Mouse (Mus musculus): Measurements from ENCODE around the gene Chd2. TPM values are rescaled to one million over a fixed set of nuclear protein-coding genes. Genes with fewer than 3 reads are reported as not detected.

Gene Chd2
- polyA plus RNA-seq, 1 experiment from 2014 or later: 50.5 TPM

GRCm38 (mm10) chr7:73420827-73421226 lies 120.8 kb downstream of the Chd2 start:
- Histone ChIP-seq H3K27ac (ENCODE audit: low read depth) (no peak overlapping the region), H3K27me3 (replicated peaks; ENCODE audit: control insufficient read depth, insufficient read depth, low read length) (no peaks in the 10 kb centered on the region), H3K9me3 (ENCODE audit: control insufficient read depth, low read length) (no peaks in the 10 kb centered on the region), H3K9ac (ENCODE audit: low read length) (no peak overlapping the region), H3K4me1 (replicated peaks; ENCODE audit: control insufficient read depth, insufficient read depth, low read length) (peaks cover 4% of the 10 kb centered on the region; the same call in 1 of the 2 replicates), H3K4me2 (ENCODE audit: low read length) (no peak overlapping the region), H3K36me3 (ENCODE audit: control insufficient read depth, insufficient read depth, low read length) (peaks cover 40% of the 10 kb centered on the region), H3K4me3 (ENCODE audit: low read depth, low read length) (no peak overlapping the region)
- 69% methylated on average over 5 of the region's 5 CpGs for WGBS
- no peak for DNase-seq (ENCODE audit: low spot score)
- no peak for ATAC-seq (replicated peaks; ENCODE audit: low FRiP score, low TSS enrichment, low read depth)

- Histone ChIP-seq H3K9ac (ENCODE audit: low read length) (no peak overlapping the region), H3K4me1 (replicated peaks; ENCODE audit: control insufficient read depth, insufficient read depth, low read length) (peaks cover 4% of the 10 kb centered on the region; the same call in 1 of the 2 replicates), H3K27ac (ENCODE audit: low read depth) (no peak overlapping the region), H3K9me3 (ENCODE audit: control insufficient read depth, low read length) (no peaks in the 10 kb centered on the region), H3K4me3 (ENCODE audit: low read depth, low read length) (no peak overlapping the region), H3K4me2 (ENCODE audit: low read length) (no peak overlapping the region), H3K27me3 (replicated peaks; ENCODE audit: control insufficient read depth, insufficient read depth, low read length) (no peaks in the 10 kb centered on the region), H3K36me3 (ENCODE audit: control insufficient read depth, insufficient read depth, low read length) (peaks cover 45% of the 10 kb centered on the region)
- WGBS: 46% methylated on average over 7 of the region's 7 CpGs
- ATAC-seq (replicated peaks; ENCODE audit: low FRiP score, low TSS enrichment, low read depth): no peak
- no peak for DNase-seq (ENCODE audit: low spot score)
Measured at GRCm38 (mm10) chr7:73419375-73419774, 122.3 kb downstream of the Chd2 start.

- no peak overlapping the region for H3K4me2 ChIP-seq (ENCODE audit: low read length)
- H3K36me3 ChIP-seq (ENCODE audit: control insufficient read depth, insufficient read depth, low read length): peaks cover 69% of the 10 kb centered on the region
- no peaks in the 10 kb centered on the region for H3K27me3 ChIP-seq (replicated peaks; ENCODE audit: control insufficient read depth, insufficient read depth, low read length)
- no peaks in the 10 kb centered on the region for H3K9me3 ChIP-seq (ENCODE audit: control insufficient read depth, low read length)
- H3K4me1 ChIP-seq (replicated peaks; ENCODE audit: control insufficient read depth, insufficient read depth, low read length): 0 out of 2 replicates have a peak, but pooled peaks cover 3% of the 10 kb centered on the region
- H3K4me3 ChIP-seq (ENCODE audit: low read depth, low read length): no peak overlapping the region
- ATAC-seq (replicated peaks; ENCODE audit: low FRiP score, low TSS enrichment, low read depth): no peak
- 78% methylated on average over 14 of the region's 14 CpGs for WGBS
- H3K9ac ChIP-seq (ENCODE audit: low read length): no peak overlapping the region
- no peak for DNase-seq (ENCODE audit: low spot score)
- H3K27ac ChIP-seq (ENCODE audit: low read depth): no peak overlapping the region
Measured at GRCm38 (mm10) chr7:73414192-73414591, 127.4 kb downstream of the Chd2 start.

- no peak overlapping the region for H3K4me2 ChIP-seq (ENCODE audit: low read length)
- H3K4me1 ChIP-seq (replicated peaks; ENCODE audit: control insufficient read depth, insufficient read depth, low read length): 0 out of 2 replicates have a peak, but pooled peaks cover 3% of the 10 kb centered on the region
- H3K9ac ChIP-seq (ENCODE audit: low read length): no peak overlapping the region
- H3K4me3 ChIP-seq (ENCODE audit: low read depth, low read length): no peak overlapping the region
- peaks cover 55% of the 10 kb centered on the region for H3K36me3 ChIP-seq (ENCODE audit: control insufficient read depth, insufficient read depth, low read length)
- no peaks in the 10 kb centered on the region for H3K27me3 ChIP-seq (replicated peaks; ENCODE audit: control insufficient read depth, insufficient read depth, low read length)
- WGBS: 83% methylated on average over 7 of the region's 7 CpGs
- H3K9me3 ChIP-seq (ENCODE audit: control insufficient read depth, low read length): no peaks in the 10 kb centered on the region
- no peak overlapping the region for H3K27ac ChIP-seq (ENCODE audit: low read depth)
- ATAC-seq (replicated peaks; ENCODE audit: low FRiP score, low TSS enrichment, low read depth) (no peak), DNase-seq (ENCODE audit: low spot score) (no peak)
Measured at GRCm38 (mm10) chr7:73412419-73412818, 129.2 kb downstream of the Chd2 start.

- no peak for ATAC-seq (replicated peaks; ENCODE audit: low FRiP score, low TSS enrichment, low read depth)
- no peak overlapping the region for H3K9ac ChIP-seq (ENCODE audit: low read length)
- no peak for DNase-seq (ENCODE audit: low spot score)
- H3K27me3 ChIP-seq (replicated peaks; ENCODE audit: control insufficient read depth, insufficient read depth, low read length): no peaks in the 10 kb centered on the region
- H3K27ac ChIP-seq (ENCODE audit: low read depth): no peak overlapping the region
- H3K36me3 ChIP-seq (ENCODE audit: control insufficient read depth, insufficient read depth, low read length): peaks cover 54% of the 10 kb centered on the region
- H3K4me3 ChIP-seq (ENCODE audit: low read depth, low read length): no peak overlapping the region
- 0 out of 2 replicates have a peak, but pooled peaks cover 3% of the 10 kb centered on the region for H3K4me1 ChIP-seq (replicated peaks; ENCODE audit: control insufficient read depth, insufficient read depth, low read length)
- H3K4me2 ChIP-seq (ENCODE audit: low read length): no peak overlapping the region
- no peaks in the 10 kb centered on the region for H3K9me3 ChIP-seq (ENCODE audit: control insufficient read depth, low read length)
- 92% methylated on average over 4 of the region's 4 CpGs for WGBS
Measured at GRCm38 (mm10) chr7:73411986-73412385, 129.6 kb downstream of the Chd2 start.

GRCm38 (mm10) chr7:73411523-73411922 lies 130.1 kb downstream of the Chd2 start:
- Histone ChIP-seq H3K27ac (ENCODE audit: low read depth) (no peak overlapping the region), H3K4me1 (replicated peaks; ENCODE audit: control insufficient read depth, insufficient read depth, low read length) (0 out of 2 replicates have a peak, but pooled peaks cover 3% of the 10 kb centered on the region), H3K4me3 (ENCODE audit: low read depth, low read length) (no peak overlapping the region), H3K27me3 (replicated peaks; ENCODE audit: control insufficient read depth, insufficient read depth, low read length) (no peaks in the 10 kb centered on the region), H3K9me3 (ENCODE audit: control insufficient read depth, low read length) (no peaks in the 10 kb centered on the region), H3K9ac (ENCODE audit: low read length) (no peak overlapping the region), H3K36me3 (ENCODE audit: control insufficient read depth, insufficient read depth, low read length) (peaks cover 54% of the 10 kb centered on the region), H3K4me2 (ENCODE audit: low read length) (no peak overlapping the region)
- ATAC-seq (replicated peaks; ENCODE audit: low FRiP score, low TSS enrichment, low read depth) (no peak), DNase-seq (ENCODE audit: low spot score) (no peak)
- 73% methylated on average over 7 of the region's 7 CpGs for WGBS

GRCm38 (mm10) chr7:73405550-73405949 lies 136.1 kb downstream of the Chd2 start:
- ATAC-seq (replicated peaks; ENCODE audit: low FRiP score, low TSS enrichment, low read depth) (no peak), DNase-seq (ENCODE audit: low spot score) (no peak)
- Histone ChIP-seq H3K4me2 (ENCODE audit: low read length) (no peak overlapping the region), H3K27me3 (replicated peaks; ENCODE audit: control insufficient read depth, insufficient read depth, low read length) (no peaks in the 10 kb centered on the region), H3K4me1 (replicated peaks; ENCODE audit: control insufficient read depth, insufficient read depth, low read length) (0 out of 2 replicates have a peak, but pooled peaks cover 2% of the 10 kb centered on the region), H3K9me3 (ENCODE audit: control insufficient read depth, low read length) (no peaks in the 10 kb centered on the region), H3K4me3 (ENCODE audit: low read depth, low read length) (no peak overlapping the region), H3K9ac (ENCODE audit: low read length) (no peak overlapping the region), H3K27ac (ENCODE audit: low read depth) (no peak overlapping the region), H3K36me3 (ENCODE audit: control insufficient read depth, insufficient read depth, low read length) (peaks cover 39% of the 10 kb centered on the region)
- 97% methylated on average over 11 of the region's 11 CpGs for WGBS

- Histone ChIP-seq H3K9ac (ENCODE audit: low read length) (no peak overlapping the region), H3K4me1 (replicated peaks; ENCODE audit: control insufficient read depth, insufficient read depth, low read length) (peaks cover 22% of the 10 kb centered on the region), H3K36me3 (ENCODE audit: control insufficient read depth, insufficient read depth, low read length) (peaks cover 23% of the 10 kb centered on the region), H3K27ac (ENCODE audit: low read depth) (no peak overlapping the region), H3K4me3 (ENCODE audit: low read depth, low read length) (no peak overlapping the region), H3K4me2 (ENCODE audit: low read length) (no peak overlapping the region), H3K9me3 (ENCODE audit: control insufficient read depth, low read length) (no peaks in the 10 kb centered on the region), H3K27me3 (replicated peaks; ENCODE audit: control insufficient read depth, insufficient read depth, low read length) (no peaks in the 10 kb centered on the region)
- ATAC-seq (replicated peaks; ENCODE audit: low FRiP score, low TSS enrichment, low read depth) (no peak), DNase-seq (ENCODE audit: low spot score) (no peak)
- WGBS: 48% methylated on average over 3 of the region's 3 CpGs
Measured at GRCm38 (mm10) chr7:73403538-73403937, 138.1 kb downstream of the Chd2 start.

GRCm38 (mm10) chr7:73402671-73403070 lies 139.0 kb downstream of the Chd2 start:
- no peak overlapping the region for H3K4me3 ChIP-seq (ENCODE audit: low read depth, low read length)
- H3K36me3 ChIP-seq (ENCODE audit: control insufficient read depth, insufficient read depth, low read length): peaks cover 23% of the 10 kb centered on the region
- 81% methylated on average over 1 of the region's 1 CpGs for WGBS
- H3K9me3 ChIP-seq (ENCODE audit: control insufficient read depth, low read length): no peaks in the 10 kb centered on the region
- DNase-seq (ENCODE audit: low spot score) (no peak), ATAC-seq (replicated peaks; ENCODE audit: low FRiP score, low TSS enrichment, low read depth) (no peak)
- H3K4me1 ChIP-seq (replicated peaks; ENCODE audit: control insufficient read depth, insufficient read depth, low read length): peaks cover 28% of the 10 kb centered on the region
- no peak overlapping the region for H3K4me2 ChIP-seq (ENCODE audit: low read length)
- no peak overlapping the region for H3K9ac ChIP-seq (ENCODE audit: low read length)
- H3K27me3 ChIP-seq (replicated peaks; ENCODE audit: control insufficient read depth, insufficient read depth, low read length): no peaks in the 10 kb centered on the region
- no peak overlapping the region for H3K27ac ChIP-seq (ENCODE audit: low read depth)
